Mouse (Mus musculus): Measurements from ENCODE around the gene Tradd. TPM values are rescaled to one million over a fixed set of nuclear protein-coding genes. Genes with fewer than 3 reads are reported as not detected.

Gene Tradd
- polyA plus RNA-seq, 2 experiments = 5.5 to 11.5 TPM

GRCm38 (mm10) chr8:105270916-105271186 is 6.4 kb upstream of the Tradd start:
- H3K9ac ChIP-seq (replicated peaks) = no peak overlapping the region
- H3K36me3 ChIP-seq (replicated peaks; ENCODE audit: control insufficient read depth, insufficient read depth, low read depth) = no peaks in the 10 kb centered on the region
- TF ChIP-seq CTCF (IDR thresholded peaks at IDR 0.05; ENCODE audit: low read depth) = 0 out of 2 replicates have a peak, but pooled peaks have one; percentile 2
- TF ChIP-seq EP300 (IDR thresholded peaks at IDR 0.05; ENCODE audit: low read depth) = no peak
- no peak for DNase-seq (ENCODE audit: low read depth in 3 of 3, low spot score in 3 of 3)
- H3K27ac ChIP-seq = no peak overlapping the region
- 6% methylated on average over 11 of the region's 11 CpGs for WGBS (ENCODE audit: insufficient replicate concordance)
- peaks cover 91% of the 10 kb centered on the region for H3K27me3 ChIP-seq (ENCODE audit: control insufficient read depth, insufficient read depth, low read length)
- ATAC-seq (ENCODE audit: insufficient read depth) = no peak
- H3K4me3 ChIP-seq (ENCODE audit: insufficient read depth in 1 of 2, low read depth in 2 of 2, low read length in 2 of 2) = no peak overlapping the region
- H3K4me2 ChIP-seq (ENCODE audit: low read depth) = no peak overlapping the region
- no peaks in the 10 kb centered on the region for H3K9me3 ChIP-seq (ENCODE audit: control insufficient read depth, low read length)
- peaks cover 0 to 1% of the 10 kb centered on the region in 2 experiments; a peak in 3 of 4 replicates for H3K4me1 ChIP-seq (replicated peaks; ENCODE audit: control insufficient read depth in 2 of 2, insufficient read depth in 2 of 2, low read length in 1 of 2)

GRCm38 (mm10) chr8:105270101-105270915 is 5.9 kb upstream of the Tradd start:
- no peaks in the 10 kb centered on the region; a peak in 1 of 4 replicates for H3K4me1 ChIP-seq (replicated peaks; ENCODE audit: control insufficient read depth in 2 of 2, insufficient read depth in 2 of 2, low read length in 1 of 2)
- no peaks in the 10 kb centered on the region for H3K9me3 ChIP-seq (ENCODE audit: control insufficient read depth, low read length)
- ATAC-seq (ENCODE audit: insufficient read depth) = no peak
- no peak overlapping the region for H3K9ac ChIP-seq (replicated peaks)
- H3K27ac ChIP-seq = no peak overlapping the region
- H3K4me3 ChIP-seq (ENCODE audit: insufficient read depth in 1 of 2, low read depth in 2 of 2, low read length in 2 of 2) = no peak overlapping the region; a peak in 1 of 4 replicates
- peaks cover 88% of the 10 kb centered on the region for H3K27me3 ChIP-seq (ENCODE audit: control insufficient read depth, insufficient read depth, low read length)
- H3K36me3 ChIP-seq (replicated peaks; ENCODE audit: control insufficient read depth, insufficient read depth, low read depth) = no peaks in the 10 kb centered on the region
- no peak for DNase-seq (ENCODE audit: low read depth in 3 of 3, low spot score in 3 of 3)
- 3% methylated on average over 39 of the region's 39 CpGs for WGBS (ENCODE audit: insufficient replicate concordance)
- peak overlapping the region; percentile 25 for H3K4me2 ChIP-seq (ENCODE audit: low read depth)
- no peak for TF ChIP-seq EP300 (IDR thresholded peaks at IDR 0.05; ENCODE audit: low read depth)
- no peak for TF ChIP-seq CTCF (IDR thresholded peaks at IDR 0.05; ENCODE audit: low read depth)

GRCm38 (mm10) chr8:105269461-105269947 is 5.1 kb upstream of the Tradd start, which contains the start of gene Hsf4:
TSS of gene Hsf4 (plus strand) at chr8:105269801.
- peaks cover 82% of the 10 kb centered on the region for H3K27me3 ChIP-seq (ENCODE audit: control insufficient read depth, insufficient read depth, low read length)
- 1% methylated on average over 42 of the region's 42 CpGs for WGBS (ENCODE audit: insufficient replicate concordance)
- TF ChIP-seq EP300 (IDR thresholded peaks at IDR 0.05; ENCODE audit: low read depth) (no peak), CTCF (IDR thresholded peaks at IDR 0.05; ENCODE audit: low read depth) (no peak)
- peak within 1 kb of the TSS; percentile 25 for H3K4me2 ChIP-seq (ENCODE audit: low read depth)
- DNase-seq (ENCODE audit: low read depth in 3 of 3, low spot score in 3 of 3) (no peak), ATAC-seq (ENCODE audit: insufficient read depth) (no peak)
- no peaks in the 10 kb centered on the region for H3K36me3 ChIP-seq (replicated peaks; ENCODE audit: control insufficient read depth, insufficient read depth, low read depth)
- peak within 1 kb of the TSS in 1 of 2 experiments; percentile 39; a peak in 3 of 4 replicates for H3K4me3 ChIP-seq (ENCODE audit: insufficient read depth in 1 of 2, low read depth in 2 of 2, low read length in 2 of 2)
- H3K9me3 ChIP-seq (ENCODE audit: control insufficient read depth, low read length) = no peaks in the 10 kb centered on the region
- H3K4me1 ChIP-seq (replicated peaks; ENCODE audit: control insufficient read depth in 2 of 2, insufficient read depth in 2 of 2, low read length in 1 of 2) = peaks cover 6 to 7% of the 10 kb centered on the region in 2 experiments
- no peak within 1 kb of the TSS for H3K9ac ChIP-seq (replicated peaks)
- H3K27ac ChIP-seq = no peak within 1 kb of the TSS

GRCm38 (mm10) chr8:105269075-105269458 is 4.7 kb upstream of the Tradd start:
- no peak for DNase-seq (ENCODE audit: low read depth in 3 of 3, low spot score in 3 of 3)
- H3K27me3 ChIP-seq (ENCODE audit: control insufficient read depth, insufficient read depth, low read length) = peaks cover 78% of the 10 kb centered on the region
- WGBS (ENCODE audit: insufficient replicate concordance) = 7% methylated on average over 10 of the region's 10 CpGs
- H3K9ac ChIP-seq (replicated peaks) = no peak overlapping the region
- no peak for ATAC-seq (ENCODE audit: insufficient read depth)
- no peak for TF ChIP-seq CTCF (IDR thresholded peaks at IDR 0.05; ENCODE audit: low read depth)
- no peak for TF ChIP-seq EP300 (IDR thresholded peaks at IDR 0.05; ENCODE audit: low read depth)
- no peaks in the 10 kb centered on the region for H3K9me3 ChIP-seq (ENCODE audit: control insufficient read depth, low read length)
- H3K27ac ChIP-seq = no peak overlapping the region
- peak overlapping the region in 1 of 2 experiments; percentile 39; a peak in 3 of 4 replicates for H3K4me3 ChIP-seq (ENCODE audit: insufficient read depth in 1 of 2, low read depth in 2 of 2, low read length in 2 of 2)
- peak overlapping the region; percentile 25 for H3K4me2 ChIP-seq (ENCODE audit: low read depth)
- peaks cover 6 to 7% of the 10 kb centered on the region in 2 experiments for H3K4me1 ChIP-seq (replicated peaks; ENCODE audit: control insufficient read depth in 2 of 2, insufficient read depth in 2 of 2, low read length in 1 of 2)
- no peaks in the 10 kb centered on the region for H3K36me3 ChIP-seq (replicated peaks; ENCODE audit: control insufficient read depth, insufficient read depth, low read depth)

- peak overlapping the region; percentile 25 for H3K4me2 ChIP-seq (ENCODE audit: low read depth)
- TF ChIP-seq CTCF (IDR thresholded peaks at IDR 0.05; ENCODE audit: low read depth) (no peak), EP300 (IDR thresholded peaks at IDR 0.05; ENCODE audit: low read depth) (no peak)
- ATAC-seq (ENCODE audit: insufficient read depth) (no peak), DNase-seq (ENCODE audit: low read depth in 3 of 3, low spot score in 3 of 3) (no peak)
- H3K4me3 ChIP-seq (ENCODE audit: insufficient read depth in 1 of 2, low read depth in 2 of 2, low read length in 2 of 2) = peak overlapping the region in 1 of 2 experiments; percentile 3; a peak in 2 of 4 replicates
- H3K27ac ChIP-seq = no peak overlapping the region
- peaks cover 74% of the 10 kb centered on the region for H3K27me3 ChIP-seq (ENCODE audit: control insufficient read depth, insufficient read depth, low read length)
- no peak overlapping the region for H3K9ac ChIP-seq (replicated peaks)
- 5% methylated on average over 65 of the region's 65 CpGs for WGBS (ENCODE audit: insufficient replicate concordance)
- H3K36me3 ChIP-seq (replicated peaks; ENCODE audit: control insufficient read depth, insufficient read depth, low read depth) = no peaks in the 10 kb centered on the region
- H3K4me1 ChIP-seq (replicated peaks; ENCODE audit: control insufficient read depth in 2 of 2, insufficient read depth in 2 of 2, low read length in 1 of 2) = peaks cover 6 to 11% of the 10 kb centered on the region in 2 experiments
- no peaks in the 10 kb centered on the region for H3K9me3 ChIP-seq (ENCODE audit: control insufficient read depth, low read length)
Measured at GRCm38 (mm10) chr8:105268342-105269074, 4.1 kb upstream of the Tradd start.

Data from liver, embryonic 14.5 days (tissue).